Mouse (Mus musculus) lung, postnatal 0 days (tissue): ENCODE measurements around the gene Sema3b.

Experiments used
- CTCF ChIP-seq: IDR thresholded peaks from 2 replicates; pipeline ENCODE4 v1.5.1; 2016; ENCODE audit warnings: antibody characterized with exemption, mild to moderate bottlenecking
- EP300 ChIP-seq: IDR thresholded peaks from 2 replicates; pipeline ENCODE4 v1.6.1; 2016; ENCODE audit warnings: antibody characterized with exemption, mild to moderate bottlenecking, control low read depth

DNA sequence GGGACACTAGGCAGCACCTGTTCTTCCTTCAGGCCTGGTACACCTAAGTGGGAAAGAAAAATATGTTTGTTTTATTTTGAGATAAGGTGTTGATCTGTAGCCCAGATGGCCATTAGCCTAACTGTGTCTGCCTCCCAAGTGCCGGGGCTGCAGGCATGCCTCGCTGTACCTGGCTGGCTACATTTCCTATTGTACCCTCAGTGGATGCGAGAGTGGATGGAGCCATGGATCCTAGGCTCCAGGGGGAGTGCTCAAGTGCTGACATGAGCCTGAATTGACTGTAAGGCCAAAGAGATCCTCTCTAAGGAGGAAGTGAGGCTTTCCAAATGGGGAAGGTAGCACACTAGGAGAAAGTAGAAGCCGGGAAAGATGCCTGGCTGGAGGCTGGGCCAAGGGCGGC is 61.1 kb downstream of the Sema3b start:
- TF ChIP-seq CTCF: no peak
- TF ChIP-seq EP300: no peak
